Mouse (Mus musculus): ENCODE measurements around the gene Adora1.

DNA sequence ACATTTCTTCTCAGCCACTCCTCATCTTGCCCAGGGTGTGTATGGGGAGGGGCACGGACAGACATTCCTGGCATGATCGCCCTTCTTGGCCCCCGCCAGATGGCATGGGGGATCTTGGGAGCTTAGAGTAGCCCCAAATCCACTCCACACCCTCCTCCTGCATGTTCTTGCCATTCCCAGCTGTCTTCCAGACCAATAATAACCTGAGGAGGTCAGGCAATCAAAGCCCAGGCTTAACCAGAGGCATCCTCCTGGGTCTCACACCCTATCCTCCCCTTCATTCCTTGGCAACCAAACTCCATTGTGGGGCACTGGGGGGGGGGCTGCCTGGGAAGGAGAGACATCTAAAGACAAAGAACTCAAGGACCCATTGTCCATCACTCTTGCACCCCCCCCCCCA lies 74.8 kb downstream of the Adora1 start:
- TF ChIP-seq CTCF (conservative IDR thresholded peaks at IDR 0.05; ENCODE audit: low read length) (no peak), NANOG (IDR thresholded peaks at IDR 0.05; ENCODE audit: borderline replicate concordance, low read length) (no peak), POU5F1 (IDR thresholded peaks at IDR 0.05; ENCODE audit: borderline replicate concordance, low read length) (no peak)

All from E14TG2a.4 (cell line).